Mouse (Mus musculus) midbrain, embryonic 16.5 days (tissue): ENCODE results near the gene Lrrc4b. TPM values are rescaled to one million over a fixed set of nuclear protein-coding genes. Genes with fewer than 3 reads are reported as not detected.

ENCODE experiments used
- ATAC-seq: fragments of 200-750 bp; cut with Nextera tagmentation; 2 replicates; pipeline ENCODE4 v1.8.0; 2017; ENCODE audit warnings: moderate TSS enrichment
- H3K27ac ChIP-seq: fragments of 300-500 bp; sonication (generic); 2 replicates; pipeline ENCODE4 v1.5.1; 2014; ENCODE audit warnings: mild to moderate bottlenecking, low read length, mixed read lengths
- H3K27me3 ChIP-seq: fragments of 300-500 bp; sonication (generic); 2 replicates; pipeline ENCODE4 v1.6.1; 2014; ENCODE audit warnings: low read depth, low read length, mixed read lengths; ENCODE audit not compliant: control insufficient read depth, insufficient read depth
- H3K36me3 ChIP-seq: fragments of 300-500 bp; sonication (generic); 2 replicates; pipeline ENCODE4 v1.6.1; 2014; ENCODE audit warnings: mild to moderate bottlenecking, low read length, moderate library complexity, mixed read lengths; ENCODE audit not compliant: control insufficient read depth, insufficient read depth
- H3K4me1 ChIP-seq: fragments of 300-500 bp; sonication (generic); 2 replicates; pipeline ENCODE4 v1.6.1; 2014; ENCODE audit warnings: mild to moderate bottlenecking, low read length, mixed read lengths; ENCODE audit not compliant: control insufficient read depth, insufficient read depth
- H3K4me2 ChIP-seq: fragments of 300-500 bp; sonication (generic); 2 replicates; pipeline ENCODE4 v1.6.1; 2014; ENCODE audit warnings: mild to moderate bottlenecking, low read length, mixed read lengths
- H3K4me3 ChIP-seq: fragments of 300-500 bp; sonication (generic); 2 replicates; pipeline ENCODE4 v1.5.1; 2014; ENCODE audit warnings: low read depth, mild to moderate bottlenecking, low read length, moderate library complexity, mixed read lengths
- H3K9ac ChIP-seq: fragments of 300-500 bp; sonication (generic); 2 replicates; pipeline ENCODE4 v1.6.1; 2014; ENCODE audit warnings: low read depth, low read length, mixed read lengths
- H3K9me3 ChIP-seq: fragments of 300-500 bp; sonication (generic); replicated peaks from 2 replicates; pipeline ENCODE4 v1.6.1; 2014; ENCODE audit warnings: mild to moderate bottlenecking, low read length, mixed read lengths; ENCODE audit not compliant: control insufficient read depth, poor library complexity, severe bottlenecking
- WGBS: fragments of 180-500 bp; shearing (Covaris S2); extraction: QIAGEN DNeasy Blood & Tissue Kit; methylation state at CpG from one replicate; pipeline ENCODE4 v1.1.7; 2014; 5-methylcytosine and 5-hydroxymethylcytosine counted together
- polyA plus RNA-seq: library from polyadenylated mRNA; unstranded; fragments of >200 nt; fragmentation: Nextera tagmentation; extraction: Ambion mirVana; gene quantifications from 2 replicates; pipeline ENCODE4 v1.2.1, GENCODE M21; 2015

Gene Lrrc4b
- polyA plus RNA-seq, 1 experiment from 2014 or later, result 15.9 TPM

- no peak overlapping the region for H3K4me2 ChIP-seq
- peaks cover 3% of the 10 kb centered on the region for H3K27me3 ChIP-seq
- H3K27ac ChIP-seq, result no peak overlapping the region
- H3K4me1 ChIP-seq, result no peaks in the 10 kb centered on the region
- no peak overlapping the region for H3K9ac ChIP-seq
- H3K9me3 ChIP-seq, result no peaks in the 10 kb centered on the region
- peak; percentile 66; the same call in 1 of the 2 replicates for ATAC-seq
- peaks cover 19% of the 10 kb centered on the region for H3K36me3 ChIP-seq
- WGBS, result 72% methylated on average over 7 of the region's 7 CpGs
- H3K4me3 ChIP-seq, result no peak overlapping the region
Observed at GRCm38 (mm10) chr7:44485572-44486195, 56.9 kb downstream of the Lrrc4b start.

GRCm38 (mm10) chr7:44486927-44487575 lies 58.2 kb downstream of the Lrrc4b start:
- Histone ChIP-seq H3K9ac (no peak overlapping the region), H3K27me3 (peaks cover 3% of the 10 kb centered on the region), H3K4me2 (no peak overlapping the region), H3K4me3 (no peak overlapping the region), H3K27ac (no peak overlapping the region), H3K4me1 (no peaks in the 10 kb centered on the region), H3K9me3 (no peaks in the 10 kb centered on the region), H3K36me3 (peaks cover 30% of the 10 kb centered on the region)
- no peak for ATAC-seq
- WGBS, result 63% methylated on average over 13 of the region's 13 CpGs

- 88% methylated on average over 7 of the region's 7 CpGs for WGBS
- H3K9ac ChIP-seq, result no peak overlapping the region
- no peak for ATAC-seq
- H3K4me1 ChIP-seq, result no peaks in the 10 kb centered on the region
- no peaks in the 10 kb centered on the region for H3K9me3 ChIP-seq
- peaks cover 35% of the 10 kb centered on the region for H3K36me3 ChIP-seq
- no peaks in the 10 kb centered on the region for H3K27me3 ChIP-seq
- H3K4me3 ChIP-seq, result no peak overlapping the region
- no peak overlapping the region for H3K4me2 ChIP-seq
- no peak overlapping the region for H3K27ac ChIP-seq
Observed at GRCm38 (mm10) chr7:44487936-44488335, 59.1 kb downstream of the Lrrc4b start.

- H3K27ac ChIP-seq, result no peak overlapping the region
- no peak overlapping the region for H3K4me2 ChIP-seq
- ATAC-seq, result no peak
- no peaks in the 10 kb centered on the region for H3K9me3 ChIP-seq
- H3K9ac ChIP-seq, result no peak overlapping the region
- no peaks in the 10 kb centered on the region for H3K4me1 ChIP-seq
- H3K36me3 ChIP-seq, result peaks cover 38% of the 10 kb centered on the region
- no peak overlapping the region for H3K4me3 ChIP-seq
- H3K27me3 ChIP-seq, result no peaks in the 10 kb centered on the region
- 93% methylated on average over 8 of the region's 8 CpGs for whole genome bisulfite sequencing
Observed at GRCm38 (mm10) chr7:44488545-44488944, 59.7 kb downstream of the Lrrc4b start.

GRCm38 (mm10) chr7:44490281-44490680 lies 61.5 kb downstream of the Lrrc4b start:
- peaks cover 38% of the 10 kb centered on the region for H3K36me3 ChIP-seq
- H3K9ac ChIP-seq, result no peak overlapping the region
- H3K9me3 ChIP-seq, result no peaks in the 10 kb centered on the region
- H3K4me3 ChIP-seq, result no peak overlapping the region
- no peaks in the 10 kb centered on the region for H3K27me3 ChIP-seq
- no peak overlapping the region for H3K4me2 ChIP-seq
- peaks cover 13% of the 10 kb centered on the region for H3K4me1 ChIP-seq
- 90% methylated on average over 4 of the region's 4 CpGs for WGBS
- ATAC-seq, result no peak
- no peak overlapping the region for H3K27ac ChIP-seq

GRCm38 (mm10) chr7:44491391-44491790 lies 62.6 kb downstream of the Lrrc4b start:
- H3K4me2 ChIP-seq, result no peak overlapping the region
- H3K4me1 ChIP-seq, result peaks cover 16% of the 10 kb centered on the region
- H3K27ac ChIP-seq, result no peak overlapping the region
- WGBS, result 97% methylated on average over 5 of the region's 5 CpGs
- no peaks in the 10 kb centered on the region for H3K9me3 ChIP-seq
- no peak overlapping the region for H3K4me3 ChIP-seq
- no peak overlapping the region for H3K9ac ChIP-seq
- no peak for ATAC-seq
- no peaks in the 10 kb centered on the region for H3K27me3 ChIP-seq
- peaks cover 38% of the 10 kb centered on the region for H3K36me3 ChIP-seq

GRCm38 (mm10) chr7:44492166-44492826 lies 63.5 kb downstream of the Lrrc4b start:
- Histone ChIP-seq H3K4me2 (no peak overlapping the region), H3K27me3 (no peaks in the 10 kb centered on the region), H3K9ac (no peak overlapping the region), H3K36me3 (peaks cover 38% of the 10 kb centered on the region), H3K4me1 (peaks cover 19% of the 10 kb centered on the region), H3K9me3 (no peaks in the 10 kb centered on the region), H3K4me3 (no peak overlapping the region), H3K27ac (no peak overlapping the region)
- no peak for ATAC-seq
- 93% methylated on average over 21 of the region's 21 CpGs for WGBS

GRCm38 (mm10) chr7:44494681-44495080 lies 65.9 kb downstream of the Lrrc4b start:
- Histone ChIP-seq H3K9ac (peak overlapping the region; percentile 4; the same call in 1 of the 2 replicates), H3K4me3 (no peak overlapping the region), H3K27ac (no peak overlapping the region), H3K9me3 (no peaks in the 10 kb centered on the region), H3K4me1 (peaks cover 23% of the 10 kb centered on the region), H3K4me2 (peak overlapping the region; percentile 54; the same call in 1 of the 2 replicates), H3K36me3 (peaks cover 28% of the 10 kb centered on the region), H3K27me3 (no peaks in the 10 kb centered on the region)
- ATAC-seq, result no peak
- 92% methylated on average over 12 of the region's 12 CpGs for WGBS

GRCm38 (mm10) chr7:44495086-44495485 lies 66.3 kb downstream of the Lrrc4b start:
- WGBS, result 83% methylated on average over 7 of the region's 7 CpGs
- no peak for ATAC-seq
- peaks cover 23% of the 10 kb centered on the region for H3K4me1 ChIP-seq
- H3K4me2 ChIP-seq, result peak overlapping the region; percentile 54
- peak overlapping the region; percentile 4; the same call in 1 of the 2 replicates for H3K9ac ChIP-seq
- peaks cover 25% of the 10 kb centered on the region for H3K36me3 ChIP-seq
- peak overlapping the region; percentile 60 for H3K4me3 ChIP-seq
- H3K27ac ChIP-seq, result no peak overlapping the region
- H3K9me3 ChIP-seq, result no peaks in the 10 kb centered on the region
- H3K27me3 ChIP-seq, result no peaks in the 10 kb centered on the region
